8 mouse cellular contexts compared by ENCODE assay signal in the genomic region with DNA sequence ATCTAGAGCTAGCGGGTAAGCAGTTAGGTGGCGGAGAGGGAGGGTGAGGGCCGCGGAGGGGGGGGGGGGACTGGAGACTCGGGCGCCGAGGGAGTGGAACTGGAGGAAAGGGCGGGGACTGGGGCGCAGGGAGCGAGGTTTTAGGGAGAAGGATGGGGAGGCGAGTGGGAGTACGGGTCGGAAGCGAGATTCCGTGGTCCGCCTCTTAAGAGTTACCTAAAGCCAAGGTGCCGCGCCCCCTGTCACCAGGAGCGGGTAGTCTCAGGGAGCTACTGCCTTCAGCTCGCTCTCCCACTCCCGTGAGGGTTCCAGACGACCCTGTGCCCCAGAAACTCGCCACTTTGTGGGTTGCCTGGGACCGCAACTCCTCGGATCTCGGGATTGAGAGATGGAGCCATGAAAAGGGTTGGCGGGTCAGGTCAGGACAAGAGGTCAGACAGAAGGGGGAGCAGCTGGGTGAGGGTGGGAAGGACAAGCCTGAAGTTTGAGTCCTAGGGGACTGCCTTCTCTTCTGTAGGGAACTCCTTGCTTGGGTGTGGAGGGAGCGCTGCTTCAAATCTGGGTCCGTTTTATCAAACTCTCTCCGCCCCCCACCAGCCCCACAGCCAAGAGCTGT. TPM values are rescaled to one million over a fixed set of nuclear protein-coding genes. Genes with fewer than 3 reads are reported as not detected.
A peak's percentile ranks its signal among the peaks of the same experiment; 100 is the strongest.
DNase-seq lines count a peak whose midpoint lies in the region; ATAC-seq lines count a peak whose summit lies in the region.

No protein-coding gene starts in this region.

- peak overlapping the region; percentile 61 for H3K4me3 ChIP-seq in forebrain, embryonic 13.5 days
- peak overlapping the region; percentile 59 for H3K4me3 ChIP-seq in limb, embryonic 12.5 days (replicated peaks)
- H3K4me3 ChIP-seq in midbrain, embryonic 14.5 days (replicated peaks; ENCODE audit: low read depth, low read length) = peak overlapping the region; percentile 44

- no peaks in the 10 kb centered on the region for H3K9me3 ChIP-seq in forebrain, embryonic 13.5 days (replicated peaks)
- no peaks in the 10 kb centered on the region for H3K9me3 ChIP-seq in limb, embryonic 12.5 days
- no peaks in the 10 kb centered on the region for H3K9me3 ChIP-seq in midbrain, embryonic 14.5 days (ENCODE audit: control insufficient read depth, low read length)

- H3K27ac ChIP-seq in forebrain, embryonic 13.5 days = peak overlapping the region; percentile 36
- H3K27ac ChIP-seq in limb, embryonic 12.5 days = peak overlapping the region; percentile 94
- H3K27ac ChIP-seq in midbrain, embryonic 14.5 days (replicated peaks; ENCODE audit: low read depth, low read length) = peak overlapping the region; percentile 57; the same call in 1 of the 2 replicates

- H3K27me3 ChIP-seq in forebrain, embryonic 13.5 days = peaks cover 5% of the 10 kb centered on the region; the same call in 1 of the 2 replicates
- no peaks in the 10 kb centered on the region for H3K27me3 ChIP-seq in limb, embryonic 12.5 days
- no peaks in the 10 kb centered on the region for H3K27me3 ChIP-seq in midbrain, embryonic 14.5 days (ENCODE audit: control insufficient read depth, insufficient read depth, low read length)

- peak; percentile 43 to 56 for DNase-seq in kidney, adult 8-10 months
- DNase-seq in kidney, postnatal 10 days = no peak
- DNase-seq in ZHBTc4 (ENCODE audit: low read depth, low spot score) = peak; percentile 74
- DNase-seq in midbrain, embryonic 14.5 days = peak; percentile 62
- peak; percentile 78 for DNase-seq in thymus, postnatal 25 days
- no peak for DNase-seq in layer of hippocampus, adult 9-10 months (ENCODE audit: low spot score)

- H3K4me2 ChIP-seq in forebrain, embryonic 13.5 days = peak overlapping the region; percentile 89
- peak overlapping the region; percentile 81 for H3K4me2 ChIP-seq in limb, embryonic 12.5 days
- peak overlapping the region; percentile 96 for H3K4me2 ChIP-seq in midbrain, embryonic 14.5 days (ENCODE audit: low read length)

- ATAC-seq in forebrain, embryonic 13.5 days = no peak
- no peak for ATAC-seq in limb, embryonic 12.5 days (ENCODE audit: insufficient number of reproducible peaks, insufficient read depth, low FRiP score, low TSS enrichment, low read depth)
- ATAC-seq in midbrain, embryonic 14.5 days (ENCODE audit: low FRiP score, low TSS enrichment) = no peak

- WGBS in forebrain, embryonic 13.5 days = 1% methylated on average over 28 of the region's 30 CpGs
- under 1% methylated on average over 27 of the region's 30 CpGs for WGBS in limb, embryonic 12.5 days
- under 1% methylated on average over 27 of the region's 30 CpGs for WGBS in midbrain, embryonic 14.5 days

- peaks cover 26% of the 10 kb centered on the region for H3K36me3 ChIP-seq in forebrain, embryonic 13.5 days (ENCODE audit: poor library complexity, severe bottlenecking)
- peaks cover 24% of the 10 kb centered on the region for H3K36me3 ChIP-seq in limb, embryonic 12.5 days
- H3K36me3 ChIP-seq in midbrain, embryonic 14.5 days (ENCODE audit: control insufficient read depth, insufficient read depth, low read length) = peaks cover 15% of the 10 kb centered on the region

- peak overlapping the region; percentile 68 for H3K9ac ChIP-seq in forebrain, embryonic 13.5 days
- H3K9ac ChIP-seq in limb, embryonic 12.5 days (replicated peaks) = peak overlapping the region; percentile 67
- peak overlapping the region; percentile 57 for H3K9ac ChIP-seq in midbrain, embryonic 14.5 days (replicated peaks; ENCODE audit: low read length)

- H3K4me1 ChIP-seq in forebrain, embryonic 13.5 days = peaks cover 61% of the 10 kb centered on the region
- H3K4me1 ChIP-seq in limb, embryonic 12.5 days (replicated peaks) = peaks cover 55% of the 10 kb centered on the region
- H3K4me1 ChIP-seq in midbrain, embryonic 14.5 days (ENCODE audit: control insufficient read depth, insufficient read depth, low read length) = peaks cover 40% of the 10 kb centered on the region

RNA-seq across cellular contexts. Expression of gene Slc4a2, which starts 1.9 kb away (rescaled TPM):
- polyA plus RNA-seq in forebrain, embryonic 13.5 days (2015; fragmentation: Nextera tagmentation; extraction: Ambion mirVana) = 19.5 and 23.3 TPM in 2 replicates
- 47.1 and 50.2 TPM in 2 replicates for polyA plus RNA-seq in limb, embryonic 12.5 days (2016; fragmentation: Nextera tagmentation; extraction: Ambion mirVana)
- 14.8 TPM in 2 replicates for polyA plus RNA-seq in midbrain, embryonic 14.5 days (2014; fragmentation: Nextera tagmentation; extraction: Ambion mirVana)

RNA-seq across cellular contexts. Expression of gene Cdk5, which starts 2.2 kb away (rescaled TPM):
- polyA plus RNA-seq in forebrain, embryonic 13.5 days (2015; fragmentation: Nextera tagmentation; extraction: Ambion mirVana) = 80.7 and 84.0 TPM in 2 replicates
- polyA plus RNA-seq in limb, embryonic 12.5 days (2016; fragmentation: Nextera tagmentation; extraction: Ambion mirVana) = 53.8 and 54.5 TPM in 2 replicates
- polyA plus RNA-seq in midbrain, embryonic 14.5 days (2014; fragmentation: Nextera tagmentation; extraction: Ambion mirVana) = 110 and 136 TPM in 2 replicates

RNA-seq across cellular contexts. Expression of gene Asic3, which starts 12.3 kb away (rescaled TPM):
- 0.24 TPM in 1 of 2 replicates, not detected in the other for polyA plus RNA-seq in forebrain, embryonic 13.5 days (2015; fragmentation: Nextera tagmentation; extraction: Ambion mirVana)
- 1.2 and 1.7 TPM in 2 replicates for polyA plus RNA-seq in limb, embryonic 12.5 days (2016; fragmentation: Nextera tagmentation; extraction: Ambion mirVana)
- polyA plus RNA-seq in midbrain, embryonic 14.5 days (2014; fragmentation: Nextera tagmentation; extraction: Ambion mirVana) = not detected in 2 replicates

RNA-seq across cellular contexts. Expression of gene Fastk, which starts 19.6 kb away (rescaled TPM):
- 85.3 and 86.9 TPM in 2 replicates for polyA plus RNA-seq in forebrain, embryonic 13.5 days (2015; fragmentation: Nextera tagmentation; extraction: Ambion mirVana)
- 105 TPM in 2 replicates for polyA plus RNA-seq in limb, embryonic 12.5 days (2016; fragmentation: Nextera tagmentation; extraction: Ambion mirVana)
- 91.8 and 105 TPM in 2 replicates for polyA plus RNA-seq in midbrain, embryonic 14.5 days (2014; fragmentation: Nextera tagmentation; extraction: Ambion mirVana)

RNA-seq across cellular contexts. Expression of gene Tmub1, which starts 22.1 kb away (rescaled TPM):
- 32.5 and 35.4 TPM in 2 replicates for polyA plus RNA-seq in forebrain, embryonic 13.5 days (2015; fragmentation: Nextera tagmentation; extraction: Ambion mirVana)
- polyA plus RNA-seq in limb, embryonic 12.5 days (2016; fragmentation: Nextera tagmentation; extraction: Ambion mirVana) = 21.0 and 21.8 TPM in 2 replicates
- 51.0 and 64.1 TPM in 2 replicates for polyA plus RNA-seq in midbrain, embryonic 14.5 days (2014; fragmentation: Nextera tagmentation; extraction: Ambion mirVana)

Comparison
In these comparisons a context has a peak if more than half of its experiments do, and no peak if none do; other contexts are left out.
1. DNase-seq: peak in kidney, adult 8-10 months (2 of 2), ZHBTc4 (single experiment), midbrain, embryonic 14.5 days (single experiment) and thymus, postnatal 25 days (single experiment); none in kidney, postnatal 10 days (single experiment) and layer of hippocampus, adult 9-10 months (single experiment).
2. H3K27ac ChIP-seq: peak in every context shown above with its lines; median percentile 94 in limb, embryonic 12.5 days; 57 in midbrain, embryonic 14.5 days; 36 in forebrain, embryonic 13.5 days.
3. Peak in every context shown above with its lines, with median percentiles within 50 percentile points of each other: H3K4me2 ChIP-seq, H3K4me3 ChIP-seq and H3K9ac ChIP-seq.